Mouse (Mus musculus) thymus, adult 2 months (tissue): ENCODE data around the gene Zfp341. TPM values are rescaled to one million over a fixed set of nuclear protein-coding genes. Genes with fewer than 3 reads are reported as not detected.

Experiments
- DNase-seq: peaks from one replicate; pipeline ENCODE4 v3.0.0; 2021
- H3K27ac ChIP-seq: fragments of 200-500 bp; 2 replicates; pipeline ENCODE4 v1.5.1; 2012; ENCODE audit warnings: low read length, control low read depth; ENCODE audit not compliant: control insufficient read depth, insufficient read depth
- H3K27me3 ChIP-seq: fragments of 200-500 bp; 2 replicates; pipeline ENCODE4 v1.6.1; 2012; ENCODE audit warnings: mild to moderate bottlenecking, low read length, moderate library complexity, mixed read lengths; ENCODE audit not compliant: control insufficient read depth, insufficient read depth
- H3K36me3 ChIP-seq: fragments of 200-500 bp; 2 replicates; pipeline ENCODE4 v1.6.1; 2012; ENCODE audit warnings: mild to moderate bottlenecking, low read length, moderate library complexity; ENCODE audit not compliant: control insufficient read depth, insufficient read depth
- H3K4me1 ChIP-seq: fragments of 200-500 bp; replicated peaks from 2 replicates; pipeline ENCODE4 v1.6.1; 2012; ENCODE audit warnings: low read length; ENCODE audit not compliant: control insufficient read depth, insufficient read depth
- H3K4me3 ChIP-seq: fragments of 200-500 bp; 2 replicates; pipeline ENCODE4 v1.5.1; 2012; ENCODE audit warnings: mild to moderate bottlenecking, low read length, control low read depth, moderate library complexity; ENCODE audit not compliant: control insufficient read depth, insufficient read depth
- CTCF ChIP-seq: fragments of 200-500 bp; IDR thresholded peaks from 2 replicates; pipeline ENCODE4 v1.5.1; 2012; ENCODE audit warnings: mild to moderate bottlenecking, control low read depth, low read length, moderate library complexity, borderline replicate concordance; ENCODE audit not compliant: control insufficient read depth, poor library complexity, insufficient read depth; ENCODE audit errors: extremely low read depth
- POLR2A ChIP-seq: fragments of 200-500 bp; IDR thresholded peaks from 2 replicates; pipeline ENCODE4 v1.6.1; 2012; ENCODE audit warnings: mild to moderate bottlenecking, low read length, control low read depth, moderate library complexity; ENCODE audit not compliant: control insufficient read depth, poor library complexity, insufficient read depth; ENCODE audit errors: extremely low read depth
- WGBS: fragments of 180-500 bp; shearing (Covaris S2); methylation state at CpG from one replicate; pipeline ENCODE4 v1.1.7; 2018; 5-methylcytosine and 5-hydroxymethylcytosine counted together
- polyA plus RNA-seq: library from polyadenylated mRNA; depleted of rRNA; stranded (reverse); fragments of >200 nt; gene quantifications from 2 replicates; pipeline ENCODE4 v1.2.3, GENCODE M21; 2012

Zfp341 gene
- polyA plus RNA-seq, 1 experiment = 10.8 TPM

DNA sequence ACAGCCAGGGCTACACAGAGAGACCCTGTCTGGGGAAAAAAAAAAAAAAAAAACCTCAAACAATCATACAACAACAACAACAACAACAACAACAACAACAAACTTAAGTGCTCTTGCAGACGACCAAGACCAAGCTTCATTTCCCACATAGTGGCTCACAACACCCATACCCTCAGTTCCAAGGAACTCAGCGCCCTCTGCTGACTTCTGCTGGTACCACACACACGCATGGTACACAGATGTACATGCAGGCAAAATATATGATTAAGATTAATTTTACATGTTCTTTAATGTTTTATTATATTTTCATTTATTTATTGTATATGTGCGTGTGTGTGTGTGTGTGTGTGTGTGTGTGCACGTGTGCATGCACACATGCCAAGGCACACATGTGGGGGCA lies 26.7 kb upstream of the Zfp341 start:
- 88% methylated on average over 5 of the region's 5 CpGs for WGBS
- H3K36me3 ChIP-seq = peaks cover 25% of the 10 kb centered on the region
- TF ChIP-seq CTCF (no peak), POLR2A (no peak)
- no peaks in the 10 kb centered on the region for H3K27me3 ChIP-seq
- H3K4me3 ChIP-seq = no peak overlapping the region
- H3K4me1 ChIP-seq = no peaks in the 10 kb centered on the region
- no peak overlapping the region for H3K27ac ChIP-seq
- peak; percentile 67 for DNase-seq

DNA sequence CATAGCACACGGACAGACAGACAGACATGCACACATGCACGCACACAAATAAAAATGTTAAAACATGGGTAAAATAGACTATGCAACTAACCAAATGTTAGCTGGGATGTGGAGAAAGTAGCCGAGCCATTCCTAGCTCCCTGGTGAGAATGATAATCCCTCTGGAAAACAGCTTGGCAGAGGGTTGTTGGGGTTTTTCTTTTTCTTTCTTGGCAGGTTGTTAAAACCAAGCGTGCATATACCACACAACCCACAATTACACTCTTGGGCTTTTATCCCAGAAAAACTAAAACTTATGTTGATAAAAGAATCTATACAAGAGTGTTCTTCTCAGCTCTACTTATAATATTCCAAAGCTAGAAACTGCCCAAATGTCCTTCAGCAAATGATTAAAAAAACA lies 24.0 kb upstream of the Zfp341 start:
- TF ChIP-seq CTCF (no peak), POLR2A (no peak)
- DNase-seq = no peak
- Histone ChIP-seq H3K27me3 (no peaks in the 10 kb centered on the region), H3K27ac (no peak overlapping the region), H3K4me1 (no peaks in the 10 kb centered on the region), H3K4me3 (no peak overlapping the region), H3K36me3 (peaks cover 26% of the 10 kb centered on the region)
- 98% methylated on average over 4 of the region's 4 CpGs for WGBS

DNA sequence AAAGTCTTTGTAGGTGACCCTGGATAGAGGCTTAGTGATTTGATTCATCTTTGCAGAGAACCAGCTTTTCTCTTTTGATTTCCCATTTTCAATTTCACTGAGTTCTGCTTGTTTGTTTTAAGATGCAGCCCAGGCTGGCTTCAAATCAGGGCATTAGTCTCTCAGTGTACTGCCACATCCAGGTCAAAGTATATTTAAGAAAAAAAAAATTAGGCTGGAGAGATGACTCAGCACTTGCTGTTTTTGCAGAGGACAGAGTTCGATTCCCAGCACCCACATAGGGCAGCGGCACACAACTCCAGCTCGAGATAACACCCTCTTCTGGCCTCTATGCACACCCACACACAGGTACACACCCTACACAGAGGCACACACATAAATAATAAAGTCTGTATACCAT lies 21.9 kb upstream of the Zfp341 start:
- Histone ChIP-seq H3K4me3 (no peak overlapping the region), H3K4me1 (no peaks in the 10 kb centered on the region), H3K27ac (no peak overlapping the region), H3K27me3 (no peaks in the 10 kb centered on the region), H3K36me3 (peaks cover 37% of the 10 kb centered on the region)
- no peak for DNase-seq
- 95% methylated on average over 3 of the region's 3 CpGs for WGBS
- TF ChIP-seq POLR2A (no peak), CTCF (no peak)

DNA sequence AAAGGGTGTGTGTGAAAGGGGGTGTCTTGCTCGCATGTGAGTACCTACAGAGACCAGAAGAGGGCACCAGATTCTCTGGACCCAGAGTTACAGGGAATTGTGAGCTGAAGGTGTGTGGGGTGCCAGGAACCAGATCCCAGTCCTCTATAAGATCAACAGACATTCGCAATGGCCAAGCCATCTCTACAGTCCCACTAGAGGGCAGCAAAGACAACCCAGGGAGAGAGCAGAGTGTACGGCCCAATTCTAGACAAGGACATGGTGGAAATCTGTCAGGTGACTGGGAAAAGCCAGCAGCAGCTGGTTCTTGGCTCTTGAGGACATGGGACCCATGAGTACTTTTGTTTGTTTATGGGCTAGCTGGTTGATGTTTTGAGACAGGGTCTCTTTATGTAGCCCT lies 20.1 kb upstream of the Zfp341 start:
- TF ChIP-seq CTCF (no peak), POLR2A (no peak)
- no peaks in the 10 kb centered on the region for H3K27me3 ChIP-seq
- H3K4me1 ChIP-seq = peaks cover 6% of the 10 kb centered on the region; the same call in 1 of the 2 replicates
- H3K27ac ChIP-seq = no peak overlapping the region
- WGBS = 82% methylated on average over 3 of the region's 3 CpGs
- peaks cover 23% of the 10 kb centered on the region for H3K36me3 ChIP-seq
- H3K4me3 ChIP-seq = no peak overlapping the region
- peak; percentile 66 for DNase-seq

DNA sequence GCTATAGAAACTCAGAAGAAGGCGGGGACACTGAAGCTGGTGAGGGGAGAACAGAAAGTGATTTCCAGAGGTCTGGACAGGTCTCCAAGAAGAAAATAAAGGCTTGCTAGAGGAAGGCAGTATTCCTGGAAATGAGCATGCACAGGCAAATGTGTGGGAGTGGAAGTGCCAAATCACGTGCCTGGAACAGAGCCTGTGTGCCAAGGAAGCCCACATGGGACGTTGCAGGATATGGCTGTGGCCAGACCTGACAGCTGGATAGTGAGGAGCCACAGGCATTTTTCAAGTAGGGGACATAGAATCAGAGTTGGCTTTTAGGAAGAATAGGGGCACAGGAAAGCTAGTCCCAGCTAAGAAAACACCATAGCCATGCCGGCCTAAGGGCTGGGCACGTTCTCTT lies 17.3 kb upstream of the Zfp341 start:
- no peak for TF ChIP-seq CTCF
- Histone ChIP-seq H3K4me3 (no peak overlapping the region), H3K4me1 (peaks cover 15% of the 10 kb centered on the region; the same call in 1 of the 2 replicates), H3K27ac (no peak overlapping the region), H3K36me3 (peaks cover 18% of the 10 kb centered on the region), H3K27me3 (no peaks in the 10 kb centered on the region)
- 96% methylated on average over 5 of the region's 5 CpGs for WGBS
- no peak for DNase-seq

DNA sequence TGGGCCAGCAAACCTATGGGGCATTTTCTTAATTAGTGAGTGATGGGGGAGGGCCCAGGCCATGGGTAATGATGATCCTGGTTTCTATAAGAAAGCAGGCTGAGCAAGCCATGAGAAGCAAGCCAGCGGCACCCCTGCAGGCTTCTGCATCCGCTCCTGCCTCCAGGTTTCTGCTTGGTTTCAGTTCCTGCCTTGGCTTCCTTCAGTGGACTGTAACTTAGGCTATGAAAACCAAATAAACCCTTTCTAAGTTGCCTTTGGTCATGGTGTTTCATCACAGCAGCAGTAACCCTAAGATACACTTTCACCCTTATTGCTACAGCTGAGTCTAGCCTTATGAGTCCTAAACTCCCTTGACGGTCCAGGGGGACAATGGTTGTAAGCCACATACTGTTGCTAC lies 15.7 kb upstream of the Zfp341 start:
- Histone ChIP-seq H3K4me3 (no peak overlapping the region), H3K4me1 (peaks cover 16% of the 10 kb centered on the region; the same call in 1 of the 2 replicates), H3K27me3 (no peaks in the 10 kb centered on the region), H3K27ac (no peak overlapping the region), H3K36me3 (peaks cover 18% of the 10 kb centered on the region)
- WGBS = 93% methylated on average over 3 of the region's 3 CpGs
- no peak for DNase-seq
- no peak for TF ChIP-seq CTCF

DNA sequence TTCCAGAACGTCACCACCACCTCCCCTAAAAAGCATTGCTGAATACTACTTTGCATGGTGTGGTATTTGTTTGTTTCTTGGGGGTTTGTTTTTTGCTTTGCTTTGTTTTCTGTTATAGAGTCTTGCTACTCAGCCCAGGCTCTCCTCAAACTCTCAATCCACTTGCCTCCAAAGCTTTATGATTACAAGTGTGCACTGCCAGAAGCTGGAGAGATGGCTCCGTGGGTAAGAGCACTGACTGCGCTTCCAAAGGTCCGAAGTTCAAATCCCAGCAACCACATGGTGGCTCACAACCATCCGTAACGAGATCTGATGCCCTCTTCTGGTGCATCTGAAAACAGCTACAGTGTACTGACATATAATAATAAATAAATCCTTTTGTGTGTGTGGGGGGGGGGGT lies 12.5 kb upstream of the Zfp341 start:
- Histone ChIP-seq H3K4me1 (peaks cover 30% of the 10 kb centered on the region), H3K27me3 (no peaks in the 10 kb centered on the region), H3K36me3 (0 out of 2 replicates have a peak, but pooled peaks cover 5% of the 10 kb centered on the region), H3K27ac (no peak overlapping the region), H3K4me3 (no peak overlapping the region)
- DNase-seq = no peak
- TF ChIP-seq POLR2A (no peak), CTCF (no peak)
- WGBS = 94% methylated on average over 6 of the region's 6 CpGs
